Mouse (Mus musculus): ENCODE data around the gene Serp1. TPM values are rescaled to one million over a fixed set of nuclear protein-coding genes. Genes with fewer than 3 reads are reported as not detected.

The Serp1 gene
- polyA plus RNA-seq, 1 experiment from 2014 or later: 148 TPM

DNA sequence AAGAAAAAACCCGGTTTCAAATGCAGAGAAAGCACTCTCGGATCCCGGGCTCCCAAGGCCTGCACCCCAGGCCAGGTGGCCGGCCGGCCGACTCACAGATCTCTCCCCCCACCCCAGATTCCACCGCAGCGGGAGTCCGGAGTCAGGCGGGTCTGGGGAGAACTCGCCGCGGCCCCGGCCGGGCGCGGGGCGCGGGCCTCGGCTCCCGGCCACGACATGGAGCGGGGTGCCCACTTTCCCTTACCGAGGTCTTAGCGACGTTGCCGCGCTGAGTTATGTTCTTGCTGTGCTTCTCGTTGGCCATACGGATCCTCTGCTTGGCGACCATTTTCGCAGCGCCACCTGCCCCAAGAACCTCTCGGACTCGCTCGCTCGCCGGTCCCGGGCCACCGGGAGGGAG, 526 bp downstream of the Serp1 start:
- Histone ChIP-seq H3K4me2 (ENCODE audit: low read depth) (peak overlapping the region; percentile 74), H3K36me3 (ENCODE audit: control insufficient read depth, insufficient read depth, low read length) (peaks cover 2% of the 10 kb centered on the region; the same call in 1 of the 2 replicates), H3K9me3 (ENCODE audit: control insufficient read depth, low read length) (no peaks in the 10 kb centered on the region), H3K4me3 (ENCODE audit: low read depth, low read length) (peak overlapping the region; percentile 91), H3K4me1 (ENCODE audit: control insufficient read depth, insufficient read depth, low read length) (peaks cover 4% of the 10 kb centered on the region; the same call in 1 of the 2 replicates), H3K27ac (ENCODE audit: low read depth, low read length) (peak overlapping the region; percentile 86), H3K27me3 (ENCODE audit: control insufficient read depth, insufficient read depth, low read length) (no peaks in the 10 kb centered on the region), H3K9ac (ENCODE audit: low read length) (peak overlapping the region; percentile 79)
- under 1% methylated on average over 40 of the region's 40 CpGs for WGBS
- ATAC-seq (ENCODE audit: insufficient read depth, low FRiP score, low TSS enrichment) (peak; percentile 37; the same call in 1 of the 2 replicates), DNase-seq (ENCODE audit: low spot score) (no peak)

DNA sequence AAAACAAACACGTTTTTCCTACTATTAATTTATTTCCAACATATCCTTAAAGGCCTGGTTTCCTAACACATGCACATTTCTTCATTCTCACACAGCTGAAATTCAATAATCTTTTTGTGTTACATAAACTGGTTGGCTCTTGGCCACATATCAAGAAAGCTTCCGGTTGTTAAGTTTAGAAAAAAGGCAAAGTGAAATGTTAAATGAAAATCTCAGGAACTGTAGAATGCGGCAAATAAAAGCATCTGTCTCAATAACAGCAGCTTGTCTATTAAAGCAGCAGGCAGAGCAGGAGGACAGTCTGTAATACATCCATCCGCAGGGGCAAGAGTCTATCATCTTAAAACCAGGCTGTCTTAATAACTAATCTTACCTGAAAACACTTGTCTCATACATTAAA, 1.4 kb downstream of the Serp1 start:
- 71% methylated on average over 4 of the region's 4 CpGs for WGBS
- H3K9ac ChIP-seq (ENCODE audit: low read length): peak overlapping the region; percentile 79

GRCm38 (mm10) chr3:58523386-58523785, 2.3 kb downstream of the Serp1 start:
- Histone ChIP-seq H3K27ac (ENCODE audit: low read depth, low read length) (no peak overlapping the region), H3K9ac (ENCODE audit: low read length) (no peak overlapping the region), H3K27me3 (ENCODE audit: control insufficient read depth, insufficient read depth, low read length) (no peaks in the 10 kb centered on the region), H3K9me3 (ENCODE audit: control insufficient read depth, low read length) (no peaks in the 10 kb centered on the region), H3K4me1 (ENCODE audit: control insufficient read depth, insufficient read depth, low read length) (peaks cover 4% of the 10 kb centered on the region; the same call in 1 of the 2 replicates), H3K4me2 (ENCODE audit: low read depth) (no peak overlapping the region), H3K4me3 (ENCODE audit: low read depth, low read length) (no peak overlapping the region), H3K36me3 (ENCODE audit: control insufficient read depth, insufficient read depth, low read length) (peaks cover 2% of the 10 kb centered on the region; the same call in 1 of the 2 replicates)
- WGBS: 97% methylated on average over 3 of the region's 3 CpGs
- DNase-seq (ENCODE audit: low spot score) (no peak), ATAC-seq (ENCODE audit: insufficient read depth, low FRiP score, low TSS enrichment) (no peak)

More for the DNA sequence above, 1.4 kb downstream of the Serp1 start:
- H3K4me2 ChIP-seq (ENCODE audit: low read depth): peak overlapping the region; percentile 74
- ATAC-seq (ENCODE audit: insufficient read depth, low FRiP score, low TSS enrichment): no peak
- no peaks in the 10 kb centered on the region for H3K9me3 ChIP-seq (ENCODE audit: control insufficient read depth, low read length)
- peak overlapping the region; percentile 91 for H3K4me3 ChIP-seq (ENCODE audit: low read depth, low read length)
- no peak overlapping the region for H3K27ac ChIP-seq (ENCODE audit: low read depth, low read length)
- peaks cover 4% of the 10 kb centered on the region; the same call in 1 of the 2 replicates for H3K4me1 ChIP-seq (ENCODE audit: control insufficient read depth, insufficient read depth, low read length)
- H3K36me3 ChIP-seq (ENCODE audit: control insufficient read depth, insufficient read depth, low read length): peaks cover 2% of the 10 kb centered on the region; the same call in 1 of the 2 replicates
- DNase-seq (ENCODE audit: low spot score): no peak
- no peaks in the 10 kb centered on the region for H3K27me3 ChIP-seq (ENCODE audit: control insufficient read depth, insufficient read depth, low read length)

- Histone ChIP-seq H3K27me3 (ENCODE audit: control insufficient read depth, insufficient read depth, low read length) (no peaks in the 10 kb centered on the region), H3K36me3 (ENCODE audit: control insufficient read depth, insufficient read depth, low read length) (peaks cover 2% of the 10 kb centered on the region; the same call in 1 of the 2 replicates), H3K4me2 (ENCODE audit: low read depth) (no peak overlapping the region), H3K4me3 (ENCODE audit: low read depth, low read length) (no peak overlapping the region), H3K4me1 (ENCODE audit: control insufficient read depth, insufficient read depth, low read length) (peaks cover 4% of the 10 kb centered on the region; the same call in 1 of the 2 replicates), H3K27ac (ENCODE audit: low read depth, low read length) (no peak overlapping the region), H3K9me3 (ENCODE audit: control insufficient read depth, low read length) (no peaks in the 10 kb centered on the region), H3K9ac (ENCODE audit: low read length) (no peak overlapping the region)
- ATAC-seq (ENCODE audit: insufficient read depth, low FRiP score, low TSS enrichment) (no peak), DNase-seq (ENCODE audit: low spot score) (no peak)
- 89% methylated on average over 2 of the region's 2 CpGs for WGBS
These were observed 4.3 kb downstream of the Serp1 start for GRCm38 (mm10) chr3:58521361-58521760.

- ATAC-seq (ENCODE audit: insufficient read depth, low FRiP score, low TSS enrichment) (no peak), DNase-seq (ENCODE audit: low spot score) (no peak)
- Histone ChIP-seq H3K27ac (ENCODE audit: low read depth, low read length) (no peak overlapping the region), H3K36me3 (ENCODE audit: control insufficient read depth, insufficient read depth, low read length) (peaks cover 2% of the 10 kb centered on the region; the same call in 1 of the 2 replicates), H3K4me3 (ENCODE audit: low read depth, low read length) (no peak overlapping the region), H3K27me3 (ENCODE audit: control insufficient read depth, insufficient read depth, low read length) (no peaks in the 10 kb centered on the region), H3K4me1 (ENCODE audit: control insufficient read depth, insufficient read depth, low read length) (peaks cover 4% of the 10 kb centered on the region; the same call in 1 of the 2 replicates), H3K9me3 (ENCODE audit: control insufficient read depth, low read length) (no peaks in the 10 kb centered on the region), H3K4me2 (ENCODE audit: low read depth) (no peak overlapping the region), H3K9ac (ENCODE audit: low read length) (no peak overlapping the region)
- 90% methylated on average over 6 of the region's 6 CpGs for WGBS
These were observed 5.4 kb downstream of the Serp1 start for GRCm38 (mm10) chr3:58520286-58520685.

DNA sequence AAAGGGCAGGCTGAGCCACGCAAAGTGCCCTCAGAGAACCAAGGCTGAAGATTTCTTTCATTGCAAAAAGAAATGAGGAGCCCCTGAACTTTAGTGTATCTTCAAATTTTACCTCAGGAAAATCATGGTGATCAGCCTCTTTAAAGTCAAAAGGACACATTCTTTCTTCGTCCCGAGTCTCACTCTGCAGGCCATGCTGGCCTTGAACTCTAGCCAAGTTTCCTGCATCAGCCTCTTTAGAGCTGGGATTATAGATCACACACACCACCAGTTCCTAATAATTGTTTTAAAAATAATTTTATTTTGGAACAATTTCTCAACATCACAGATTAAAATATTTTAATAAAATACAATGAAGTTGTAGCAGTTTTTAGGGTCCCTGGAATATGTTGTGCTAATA, 6.2 kb downstream of the Serp1 start:
- Histone ChIP-seq H3K9me3 (ENCODE audit: control insufficient read depth, low read length) (no peaks in the 10 kb centered on the region), H3K4me3 (ENCODE audit: low read depth, low read length) (no peak overlapping the region), H3K4me2 (ENCODE audit: low read depth) (no peak overlapping the region), H3K27ac (ENCODE audit: low read depth, low read length) (no peak overlapping the region), H3K36me3 (ENCODE audit: control insufficient read depth, insufficient read depth, low read length) (peaks cover 2% of the 10 kb centered on the region; the same call in 1 of the 2 replicates), H3K4me1 (ENCODE audit: control insufficient read depth, insufficient read depth, low read length) (peaks cover 4% of the 10 kb centered on the region; the same call in 1 of the 2 replicates), H3K27me3 (ENCODE audit: control insufficient read depth, insufficient read depth, low read length) (no peaks in the 10 kb centered on the region), H3K9ac (ENCODE audit: low read length) (no peak overlapping the region)
- WGBS: 90% methylated on average over 3 of the region's 3 CpGs
- ATAC-seq (ENCODE audit: insufficient read depth, low FRiP score, low TSS enrichment) (no peak), DNase-seq (ENCODE audit: low spot score) (no peak)

- no peaks in the 10 kb centered on the region for H3K4me1 ChIP-seq (ENCODE audit: control insufficient read depth, insufficient read depth, low read length)
- ATAC-seq (ENCODE audit: insufficient read depth, low FRiP score, low TSS enrichment): no peak
- H3K36me3 ChIP-seq (ENCODE audit: control insufficient read depth, insufficient read depth, low read length): peaks cover 2% of the 10 kb centered on the region; the same call in 1 of the 2 replicates
- no peak overlapping the region for H3K4me2 ChIP-seq (ENCODE audit: low read depth)
- no peak overlapping the region for H3K9ac ChIP-seq (ENCODE audit: low read length)
- no peak overlapping the region for H3K27ac ChIP-seq (ENCODE audit: low read depth, low read length)
- no peaks in the 10 kb centered on the region for H3K27me3 ChIP-seq (ENCODE audit: control insufficient read depth, insufficient read depth, low read length)
- DNase-seq (ENCODE audit: low spot score): no peak
- WGBS: 94% methylated on average over 2 of the region's 2 CpGs
- no peaks in the 10 kb centered on the region for H3K9me3 ChIP-seq (ENCODE audit: control insufficient read depth, low read length)
- H3K4me3 ChIP-seq (ENCODE audit: low read depth, low read length): no peak overlapping the region
These were observed 6.7 kb downstream of the Serp1 start for GRCm38 (mm10) chr3:58518962-58519361.

GRCm38 (mm10) chr3:58517800-58518199, 7.9 kb downstream of the Serp1 start:
- Histone ChIP-seq H3K4me3 (ENCODE audit: low read depth, low read length) (no peak overlapping the region), H3K36me3 (ENCODE audit: control insufficient read depth, insufficient read depth, low read length) (peaks cover 2% of the 10 kb centered on the region; the same call in 1 of the 2 replicates), H3K4me1 (ENCODE audit: control insufficient read depth, insufficient read depth, low read length) (no peaks in the 10 kb centered on the region), H3K9ac (ENCODE audit: low read length) (no peak overlapping the region), H3K27me3 (ENCODE audit: control insufficient read depth, insufficient read depth, low read length) (no peaks in the 10 kb centered on the region), H3K9me3 (ENCODE audit: control insufficient read depth, low read length) (no peaks in the 10 kb centered on the region), H3K4me2 (ENCODE audit: low read depth) (no peak overlapping the region), H3K27ac (ENCODE audit: low read depth, low read length) (no peak overlapping the region)
- 85% methylated on average over 5 of the region's 5 CpGs for WGBS
- no peak for DNase-seq (ENCODE audit: low spot score)
- no peak for ATAC-seq (ENCODE audit: insufficient read depth, low FRiP score, low TSS enrichment)

- ATAC-seq (ENCODE audit: insufficient read depth, low FRiP score, low TSS enrichment) (no peak), DNase-seq (ENCODE audit: low spot score) (no peak)
- Histone ChIP-seq H3K4me3 (ENCODE audit: low read depth, low read length) (no peak overlapping the region), H3K4me2 (ENCODE audit: low read depth) (no peak overlapping the region), H3K36me3 (ENCODE audit: control insufficient read depth, insufficient read depth, low read length) (peaks cover 2% of the 10 kb centered on the region; the same call in 1 of the 2 replicates), H3K9me3 (ENCODE audit: control insufficient read depth, low read length) (no peaks in the 10 kb centered on the region), H3K4me1 (ENCODE audit: control insufficient read depth, insufficient read depth, low read length) (no peaks in the 10 kb centered on the region), H3K27me3 (ENCODE audit: control insufficient read depth, insufficient read depth, low read length) (no peaks in the 10 kb centered on the region), H3K27ac (ENCODE audit: low read depth, low read length) (no peak overlapping the region), H3K9ac (ENCODE audit: low read length) (no peak overlapping the region)
- WGBS: 65% methylated on average over 5 of the region's 5 CpGs
These were observed 8.4 kb downstream of the Serp1 start for GRCm38 (mm10) chr3:58517258-58517657.
